Mouse (Mus musculus): ENCODE data around the gene Fbxl13. TPM values are rescaled to one million over a fixed set of nuclear protein-coding genes. Genes with fewer than 3 reads are reported as not detected.
A peak's percentile ranks its signal among the peaks of the same experiment; 100 is the strongest.
"Not testable (repeated sequence)": the region's sequence is repeated elsewhere in the genome, so short reads cannot be mapped to it uniquely, and the experiment has no call there.

Gene Fbxl13
- total RNA-seq, 2 experiments from 2014 or later: 3.3 to 7.1 TPM

DNA sequence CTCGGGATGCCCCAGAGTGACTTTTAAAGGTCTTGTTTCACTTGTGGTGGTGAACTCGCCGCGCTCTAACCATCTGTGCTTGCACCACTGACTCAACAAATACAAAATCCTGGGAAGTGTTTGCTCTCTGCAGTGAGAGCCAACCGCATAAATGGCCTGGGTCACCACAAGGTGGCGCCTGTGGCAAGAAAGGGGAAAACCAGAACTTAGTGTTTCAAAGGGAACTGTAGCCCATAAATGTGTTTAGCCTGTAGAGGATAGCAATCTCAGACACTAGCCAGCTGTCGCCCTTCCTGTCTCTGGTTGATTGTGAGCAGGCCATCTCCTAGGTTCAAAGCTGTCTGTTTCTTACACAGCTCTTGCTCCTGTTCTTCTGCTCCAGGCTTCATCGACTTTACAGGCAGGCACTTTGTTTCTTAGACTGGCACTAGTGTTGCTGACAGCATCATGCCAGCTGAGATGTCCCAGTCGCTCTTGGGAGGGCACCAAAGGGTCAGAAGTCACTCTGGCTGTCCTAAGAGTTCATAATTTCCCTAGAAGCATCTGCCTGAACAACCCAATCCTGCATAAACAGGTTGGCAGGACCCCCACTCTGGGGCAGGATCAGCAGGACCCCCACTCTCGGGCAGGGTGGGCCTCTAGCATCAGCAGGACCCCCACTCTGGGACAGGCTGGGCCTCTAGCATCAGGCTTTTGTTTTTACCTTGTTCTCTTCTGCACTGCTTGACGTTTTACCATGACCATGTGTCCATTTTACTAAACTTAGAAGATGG is 13.4 kb upstream of the Fbxl13 start:
- peak; percentile 91 for ATAC-seq (replicated peaks; ENCODE audit: low FRiP score, low TSS enrichment, poor library complexity, severe bottlenecking)

DNA sequence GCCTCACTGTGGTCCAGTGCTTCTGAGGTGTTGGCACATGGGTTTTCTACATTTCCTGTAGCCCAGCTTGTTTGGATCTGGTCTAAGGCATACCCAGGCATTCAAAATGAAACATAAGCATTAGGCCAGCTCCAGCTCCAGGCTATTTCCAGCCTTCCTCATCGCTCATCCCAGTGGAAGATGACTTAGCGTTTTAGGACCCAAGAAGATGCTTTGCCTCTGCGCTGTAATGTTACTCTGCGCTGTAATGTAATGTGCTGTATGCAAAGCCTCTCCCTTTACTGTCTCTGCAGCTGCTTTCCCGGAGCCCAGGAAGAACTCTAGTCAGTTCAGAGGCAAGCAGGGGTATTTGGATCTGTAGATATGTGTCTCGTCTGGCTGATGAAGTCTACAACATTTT is 12.6 kb upstream of the Fbxl13 start:
- no peak for ATAC-seq (replicated peaks; ENCODE audit: low FRiP score, low TSS enrichment, poor library complexity, severe bottlenecking)

DNA sequence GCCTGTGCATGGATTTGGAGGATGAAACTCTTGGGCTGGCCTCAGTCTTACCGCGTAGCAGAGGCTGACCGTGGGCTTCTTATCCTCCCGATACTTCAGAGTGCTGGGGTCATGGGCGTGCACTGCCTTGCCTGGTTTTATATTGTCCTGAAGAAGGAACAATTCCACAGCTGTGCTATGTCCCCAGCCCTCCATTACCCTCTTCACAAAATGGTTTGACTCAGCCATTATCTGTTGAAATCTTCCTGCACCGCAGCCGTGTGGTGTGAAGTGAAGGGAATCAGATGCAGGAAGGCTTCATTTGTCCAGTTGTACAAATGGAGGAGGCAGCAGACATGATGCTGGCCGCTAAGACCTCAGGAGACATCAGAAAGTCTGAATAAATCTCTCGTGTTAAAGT is 11.5 kb upstream of the Fbxl13 start:
- no peak for ATAC-seq (replicated peaks; ENCODE audit: low FRiP score, low TSS enrichment, poor library complexity, severe bottlenecking)

DNA sequence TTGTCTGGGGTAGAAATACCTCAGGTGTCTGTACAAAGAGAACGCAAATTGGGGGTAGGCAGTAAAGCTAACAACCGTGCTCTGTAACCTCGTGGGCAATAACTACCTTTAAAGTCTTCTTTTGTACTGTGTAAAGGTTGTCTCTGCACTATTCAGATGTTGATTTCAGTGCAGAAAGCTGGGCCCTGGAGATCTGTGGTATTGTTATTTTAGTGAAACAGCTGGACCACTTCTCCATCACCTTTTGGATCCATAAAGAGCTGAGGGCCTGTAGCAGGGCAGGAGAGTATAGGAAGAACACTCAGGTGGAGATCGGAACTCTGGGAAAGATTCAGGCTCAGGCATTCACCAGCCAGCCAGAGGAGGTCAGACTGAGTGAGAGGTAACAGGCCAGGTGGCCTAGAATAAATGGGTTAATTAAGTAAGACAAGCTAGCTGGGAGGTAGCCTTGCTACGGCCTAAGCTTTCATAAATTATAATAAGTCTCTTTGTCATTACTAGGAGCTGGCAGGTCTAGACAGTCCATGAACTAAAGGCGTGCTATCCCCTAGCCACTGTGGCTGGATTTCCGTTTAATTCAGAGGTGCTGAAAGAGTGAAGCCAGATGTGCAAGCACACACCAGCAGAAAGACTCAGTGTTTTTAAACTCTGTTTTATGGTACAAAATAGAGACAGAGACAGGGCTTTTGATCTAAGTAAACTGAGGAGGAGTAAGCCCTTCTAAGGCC is 6.6 kb upstream of the Fbxl13 start:
- no peak for ATAC-seq (replicated peaks; ENCODE audit: low FRiP score, low TSS enrichment, poor library complexity, severe bottlenecking)

DNA sequence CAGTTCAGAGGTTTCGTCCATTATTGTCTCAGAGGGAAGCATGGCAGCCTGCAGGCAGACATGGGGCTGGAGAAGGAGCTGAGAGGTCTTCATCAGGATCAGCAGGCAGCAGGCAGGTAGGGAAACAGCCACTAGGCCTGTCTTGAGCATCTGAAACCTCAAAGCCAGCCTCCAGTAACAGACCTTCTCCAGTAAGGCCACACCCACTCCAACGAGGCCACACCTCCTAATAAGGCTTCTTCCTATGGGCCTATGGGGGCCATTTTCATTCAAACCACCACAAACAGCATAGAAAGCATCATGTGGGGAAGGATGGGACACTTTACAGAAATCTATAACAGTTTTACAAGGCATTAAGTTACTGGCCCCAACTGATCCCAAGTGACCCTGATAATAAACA is 5.3 kb upstream of the Fbxl13 start:
- ATAC-seq (replicated peaks; ENCODE audit: low FRiP score, low TSS enrichment, poor library complexity, severe bottlenecking): no peak

DNA sequence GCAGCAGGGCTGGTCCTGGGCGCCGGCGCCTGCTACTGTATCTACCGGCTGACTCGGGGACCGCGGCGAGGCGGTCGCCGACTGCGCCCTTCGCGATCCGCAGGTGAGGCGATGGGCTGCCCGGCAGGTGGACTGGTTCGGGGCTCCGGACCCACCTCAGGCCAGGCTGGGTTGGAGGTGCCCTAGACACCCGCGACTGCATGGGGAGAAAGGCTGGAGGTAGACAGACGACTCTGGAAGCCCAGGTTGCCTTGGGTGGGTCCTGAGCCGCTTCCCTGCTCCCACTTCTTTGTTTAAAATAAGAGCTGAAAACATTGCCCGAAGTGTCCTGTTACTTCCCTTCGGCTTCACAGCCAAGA is 678 bp upstream of the Fbxl13 start:
- 0 out of 2 replicates have a peak, but pooled peaks have one; percentile 3 for ATAC-seq (replicated peaks; ENCODE audit: low FRiP score, low TSS enrichment, poor library complexity, severe bottlenecking)

DNA sequence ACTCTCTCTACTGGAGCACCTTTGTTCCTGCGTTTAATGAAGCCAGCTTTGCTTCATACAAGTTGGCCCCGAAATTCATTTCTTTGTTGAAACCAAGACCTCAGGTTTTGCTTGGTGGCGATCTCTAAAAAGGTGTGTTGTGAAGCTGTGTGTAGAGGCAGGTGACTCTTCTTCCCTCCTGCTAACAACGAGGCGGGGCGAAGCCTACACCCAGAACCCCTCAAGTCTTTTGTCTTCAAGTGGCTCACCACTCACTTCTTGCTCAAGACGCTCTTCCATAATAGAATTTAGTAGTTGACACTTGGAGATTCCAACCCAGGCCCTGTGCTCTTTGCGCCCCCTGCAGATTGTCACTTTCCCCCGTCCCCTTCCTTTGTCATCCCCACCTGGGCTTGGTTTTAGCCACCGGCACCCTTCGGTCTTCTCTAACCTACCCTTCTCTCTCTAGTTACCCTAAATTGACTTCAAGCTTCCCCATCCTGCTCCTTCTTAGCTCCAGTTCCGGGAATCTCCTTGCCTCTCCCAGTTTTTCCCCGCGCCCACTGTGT is 469 bp downstream of the Fbxl13 start:
- no peak for ATAC-seq (replicated peaks; ENCODE audit: low FRiP score, low TSS enrichment, poor library complexity, severe bottlenecking)

DNA sequence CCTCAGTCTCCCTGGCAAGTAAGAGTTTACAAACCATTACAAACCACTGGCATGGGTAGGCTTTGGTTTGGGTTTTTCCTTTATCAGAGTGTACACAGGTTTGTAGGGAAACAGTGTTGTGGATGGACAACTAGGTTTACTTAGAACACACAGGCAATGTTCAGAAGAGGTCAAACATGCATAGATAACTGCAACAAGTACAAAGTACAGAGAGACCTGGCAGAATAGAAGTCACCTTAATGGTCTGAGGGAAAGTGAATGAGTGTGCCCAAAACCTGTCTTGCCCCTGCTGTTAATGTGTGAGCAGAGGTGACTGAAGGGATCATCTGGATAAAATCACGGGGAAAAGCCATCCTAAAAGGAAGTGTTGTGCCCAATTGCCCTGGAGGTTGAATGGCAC is 1.8 kb downstream of the Fbxl13 start:
- no peak for ATAC-seq (replicated peaks; ENCODE audit: low FRiP score, low TSS enrichment, poor library complexity, severe bottlenecking)

DNA sequence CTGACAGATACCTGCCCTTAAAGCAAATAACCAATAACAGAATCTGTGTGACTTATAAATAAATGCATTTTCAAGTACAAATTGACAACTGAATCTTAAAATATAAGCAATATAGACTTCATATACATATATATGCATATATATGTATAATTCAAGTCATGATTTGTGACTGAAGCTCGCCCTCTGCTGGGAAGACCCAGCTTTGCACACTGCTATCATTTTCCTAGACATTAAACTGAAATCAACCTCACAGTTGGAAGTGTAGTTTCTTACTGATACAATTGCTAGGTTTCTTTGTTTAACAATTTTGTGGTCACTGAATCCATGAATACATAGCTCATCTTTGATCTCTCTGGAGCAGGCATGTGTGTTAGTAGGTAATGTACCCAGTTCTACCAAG is 4.5 kb downstream of the Fbxl13 start:
- ATAC-seq (replicated peaks; ENCODE audit: low FRiP score, low TSS enrichment, poor library complexity, severe bottlenecking): no peak; the same call in 1 of the 2 replicates

DNA sequence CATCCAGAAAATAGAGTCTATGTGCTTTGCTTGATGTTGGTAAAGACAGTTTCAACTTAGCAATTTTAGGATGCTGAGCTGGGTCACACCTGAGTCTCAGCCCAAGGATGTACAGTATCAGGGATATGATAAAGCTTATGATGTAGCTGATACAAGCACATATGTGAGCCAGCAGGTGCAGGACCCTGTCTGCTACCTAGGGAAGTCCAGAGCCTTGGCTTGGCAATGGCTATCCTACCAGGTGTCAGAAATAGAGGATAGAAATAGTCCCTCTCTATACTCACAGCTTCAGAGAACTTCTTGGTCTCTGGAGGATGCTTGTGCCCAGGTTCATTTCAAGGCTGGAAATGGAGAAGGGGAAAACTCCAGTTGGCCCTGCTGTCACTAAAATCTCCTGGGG is 19.5 kb downstream of the Fbxl13 start:
- no peak for ATAC-seq (replicated peaks; ENCODE audit: low FRiP score, low TSS enrichment, poor library complexity, severe bottlenecking)

DNA sequence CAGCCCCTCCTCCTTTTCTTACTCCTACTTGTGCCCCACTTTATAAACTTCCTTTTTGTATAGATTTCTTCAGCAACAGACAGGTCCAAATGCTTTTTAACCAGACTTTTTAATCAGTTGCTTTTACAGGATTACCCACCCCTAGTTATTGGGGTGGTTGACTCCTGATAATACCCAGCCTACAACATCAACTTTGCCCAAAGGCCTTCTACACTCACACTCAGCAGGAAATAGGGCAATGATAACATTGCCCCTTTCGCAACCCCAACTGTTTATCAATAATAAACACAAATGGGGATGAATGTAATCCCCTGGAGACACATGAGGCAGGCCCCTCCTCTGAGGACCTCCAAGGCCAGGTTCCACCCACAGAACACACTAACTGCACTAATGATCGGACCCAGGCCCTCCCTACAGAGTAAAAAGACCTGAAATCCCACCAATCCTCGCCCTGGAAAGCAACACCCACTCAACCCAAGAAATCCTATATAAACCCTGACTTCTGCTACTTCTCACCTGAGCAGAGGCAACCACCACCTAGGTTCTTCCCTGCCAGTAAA is 28.9 kb downstream of the Fbxl13 start:
- ATAC-seq (replicated peaks; ENCODE audit: low FRiP score, low TSS enrichment, poor library complexity, severe bottlenecking): peak; percentile 59

DNA sequence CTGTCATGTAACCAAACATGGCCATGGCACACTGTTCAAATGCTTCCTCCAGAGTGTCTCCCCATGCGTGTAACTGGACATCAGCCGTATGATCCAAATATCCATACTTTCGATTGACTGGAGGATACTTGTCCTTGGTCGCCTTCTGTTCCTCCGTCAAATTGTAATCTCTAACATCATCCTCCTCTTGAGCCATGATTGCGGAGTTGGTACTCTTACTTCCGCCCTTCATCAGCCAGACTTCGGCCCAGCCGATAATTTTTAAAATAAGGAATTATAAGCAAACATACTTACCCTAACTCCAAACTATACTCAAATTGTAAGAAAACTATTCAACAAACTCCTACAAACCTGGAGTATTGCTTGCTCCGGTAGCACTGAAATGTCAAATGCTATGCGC is 31.1 kb downstream of the Fbxl13 start:
- 0 out of 2 replicates have a peak, but pooled peaks have one; percentile 26 for ATAC-seq (replicated peaks; ENCODE audit: low FRiP score, low TSS enrichment, poor library complexity, severe bottlenecking)

DNA sequence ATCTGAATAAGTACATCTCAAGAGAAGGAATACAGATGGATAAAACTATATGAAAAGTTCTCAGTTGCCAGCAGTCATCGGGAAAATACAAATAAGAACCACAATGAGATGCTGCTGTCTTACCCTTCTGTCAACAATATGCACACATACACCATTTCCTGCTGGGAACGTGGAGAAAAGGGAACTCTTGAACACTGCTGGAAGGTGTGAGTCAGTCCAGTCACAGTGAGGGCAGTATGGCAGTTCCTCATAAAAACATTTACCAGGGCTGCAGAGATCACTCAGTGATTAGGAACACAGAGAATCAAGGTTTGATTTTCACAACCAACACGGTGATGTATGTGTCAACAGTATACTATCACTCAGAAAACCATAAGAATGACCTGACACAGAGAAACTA is 34.4 kb downstream of the Fbxl13 start:
- no peak for ATAC-seq (replicated peaks; ENCODE audit: low FRiP score, low TSS enrichment, poor library complexity, severe bottlenecking)

DNA sequence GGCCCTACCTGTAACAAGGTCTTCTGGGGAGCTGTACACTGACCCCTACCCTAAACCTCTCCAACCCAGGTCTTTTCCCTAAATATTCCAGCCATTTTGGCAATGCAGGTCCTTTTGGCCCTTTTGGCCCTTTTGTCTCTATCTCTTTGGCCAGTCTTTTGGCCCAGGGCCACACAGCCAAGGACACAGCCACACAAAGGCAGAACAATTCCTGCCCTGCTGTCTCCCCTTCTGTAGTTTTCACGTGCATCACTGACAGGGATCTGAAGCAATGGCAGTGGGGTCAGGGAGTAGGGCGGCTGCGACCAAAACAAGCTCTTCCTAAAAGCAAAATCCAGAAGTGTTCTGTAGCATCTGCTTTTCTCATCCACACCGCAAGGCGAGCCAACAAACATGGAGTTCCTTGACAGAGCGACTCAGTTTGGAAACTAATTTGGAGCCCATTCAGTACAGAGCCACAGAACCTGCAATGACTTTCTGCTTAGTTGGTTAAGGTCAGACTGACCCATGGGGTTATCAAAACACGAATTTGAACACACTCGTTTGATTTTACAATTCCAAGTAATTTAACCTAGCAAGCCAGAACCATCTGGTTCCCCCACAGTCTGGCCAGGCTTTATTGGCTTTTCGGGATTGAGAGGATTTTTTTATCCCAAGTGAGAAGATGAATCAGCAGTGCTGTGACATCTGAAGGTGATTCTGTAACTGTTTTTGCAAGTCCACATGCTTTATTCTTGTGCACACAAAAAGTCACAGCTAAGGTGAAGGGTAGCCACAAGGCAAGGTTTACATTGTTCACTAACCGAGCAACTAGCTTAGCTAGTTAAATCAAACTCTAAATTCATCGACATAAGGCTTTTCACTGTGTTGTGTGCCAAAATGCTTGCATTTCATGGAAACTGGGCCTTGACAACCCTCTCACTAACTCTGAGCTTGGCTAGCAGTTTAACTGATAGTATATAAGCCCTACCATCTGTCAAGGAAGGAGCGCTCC is 36.8 kb downstream of the Fbxl13 start:
- ATAC-seq (replicated peaks; ENCODE audit: low FRiP score, low TSS enrichment, poor library complexity, severe bottlenecking): no peak

DNA sequence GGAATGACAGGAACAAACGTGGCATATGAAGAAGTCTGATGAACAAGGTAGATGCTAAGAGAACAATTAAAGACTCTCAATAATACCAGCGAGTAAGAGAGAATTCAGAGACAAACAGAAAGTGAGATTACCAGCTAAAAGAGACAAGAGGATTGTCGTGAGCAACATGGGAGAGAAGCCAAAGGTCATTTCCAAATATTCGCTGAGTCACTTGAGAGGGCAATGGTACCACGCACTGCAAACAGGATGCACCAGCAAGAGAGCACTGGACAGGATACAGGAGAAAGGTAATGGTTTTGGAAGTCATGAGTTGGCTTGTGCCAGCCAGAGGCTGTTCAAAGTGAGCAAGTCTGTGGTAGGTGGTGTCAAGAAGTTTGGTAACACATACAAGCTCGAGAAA is 39.5 kb downstream of the Fbxl13 start:
- ATAC-seq (replicated peaks; ENCODE audit: low FRiP score, low TSS enrichment, poor library complexity, severe bottlenecking): no peak

DNA sequence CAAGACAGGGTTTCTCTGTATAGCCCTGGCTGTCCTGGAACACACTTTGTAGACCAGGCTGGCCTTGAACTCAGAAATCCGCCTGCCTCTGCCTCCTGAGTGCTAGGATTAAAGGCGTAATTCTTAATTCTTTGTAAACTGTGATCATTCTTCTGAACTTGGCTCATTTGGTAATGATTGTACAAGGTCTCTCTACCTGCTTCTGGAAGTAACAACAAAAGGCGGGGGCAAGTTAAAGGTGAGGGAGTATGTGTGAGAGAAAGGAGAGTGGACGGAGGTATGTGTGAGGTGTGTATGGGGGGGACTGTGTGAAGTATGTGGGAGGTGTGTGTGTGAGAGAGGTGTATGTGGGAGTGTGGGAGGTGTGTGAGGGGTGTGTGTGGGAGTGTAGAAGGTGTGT is 45.5 kb downstream of the Fbxl13 start:
- ATAC-seq (replicated peaks; ENCODE audit: low FRiP score, low TSS enrichment, poor library complexity, severe bottlenecking): no peak

DNA sequence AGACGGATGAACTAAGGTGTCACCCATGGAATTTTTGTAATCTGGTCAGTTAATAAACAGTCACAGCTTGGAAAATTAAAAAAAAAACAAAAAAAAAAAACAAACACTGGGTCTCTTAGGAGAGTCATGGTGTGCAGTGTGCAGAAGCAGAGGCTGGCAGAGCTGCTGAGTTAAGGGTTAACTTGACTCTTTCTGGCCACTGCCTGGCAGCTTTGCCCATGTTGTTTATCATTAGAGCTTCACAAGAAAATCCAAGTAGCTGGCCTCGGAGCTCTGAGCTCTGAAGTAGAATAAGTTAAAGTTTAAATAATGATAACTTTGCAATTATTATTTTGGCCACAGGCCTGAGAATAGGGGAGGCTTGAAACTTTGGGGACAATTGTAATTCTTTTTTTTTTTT is 45.9 kb downstream of the Fbxl13 start:
- ATAC-seq (replicated peaks; ENCODE audit: low FRiP score, low TSS enrichment, poor library complexity, severe bottlenecking): not testable (repeated sequence)

DNA sequence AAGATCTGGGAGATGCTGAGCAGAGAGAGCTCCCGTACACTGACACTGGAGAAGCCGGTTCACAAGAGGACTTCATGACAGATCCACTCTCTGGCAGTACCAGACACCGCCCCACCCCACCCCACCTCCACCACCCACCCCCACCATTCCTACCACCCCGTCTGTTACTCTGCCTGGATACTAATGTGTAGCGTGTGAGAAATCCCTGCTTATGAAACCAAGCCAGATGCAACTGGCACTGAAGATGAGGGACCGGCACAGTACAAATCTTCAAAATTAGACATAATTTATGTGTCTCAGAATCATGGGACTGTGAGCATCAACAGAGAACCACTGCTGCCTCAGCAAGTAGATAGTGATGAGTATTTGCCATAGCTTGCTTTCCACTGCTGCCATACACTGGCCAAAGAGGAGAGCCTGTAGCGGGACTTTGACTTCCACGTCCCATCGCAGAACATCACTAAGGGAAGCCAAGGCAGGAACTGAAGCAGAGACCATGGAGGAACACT is 52.2 kb downstream of the Fbxl13 start:
- ATAC-seq (replicated peaks; ENCODE audit: low FRiP score, low TSS enrichment, poor library complexity, severe bottlenecking): no peak

DNA sequence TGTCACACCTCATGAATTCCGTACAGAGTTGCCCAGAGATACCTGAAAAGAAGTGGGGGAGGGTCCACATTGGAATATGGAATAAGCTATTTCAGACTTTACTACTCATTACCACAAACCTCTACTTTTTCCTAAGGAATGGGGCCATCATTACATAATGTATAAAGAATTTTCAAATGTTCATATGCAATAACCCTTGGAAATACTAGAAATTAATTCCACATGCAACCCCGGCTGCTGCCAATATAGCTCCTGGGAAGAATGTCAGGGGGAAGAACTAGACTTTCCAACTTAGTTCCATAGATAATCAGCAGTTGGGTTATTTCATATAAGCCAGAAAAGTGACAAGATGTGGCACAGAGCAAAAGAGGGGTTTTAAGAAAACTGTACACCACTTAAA is 53.3 kb downstream of the Fbxl13 start:
- no peak for ATAC-seq (replicated peaks; ENCODE audit: low FRiP score, low TSS enrichment, poor library complexity, severe bottlenecking)

Measured in megakaryocyte-erythroid progenitor cell, adult 5-6 weeks (primary cell).